Mouse (Mus musculus): Measurements from ENCODE around the gene Ireb2. TPM values are rescaled to one million over a fixed set of nuclear protein-coding genes. Genes with fewer than 3 reads are reported as not detected.
"Not testable (repeated sequence)": the region's sequence is repeated elsewhere in the genome, so short reads cannot be mapped to it uniquely, and the experiment has no call there.

Gene Ireb2
- polyA plus RNA-seq, 1 experiment from 2014 or later = 8.9 TPM

DNA sequence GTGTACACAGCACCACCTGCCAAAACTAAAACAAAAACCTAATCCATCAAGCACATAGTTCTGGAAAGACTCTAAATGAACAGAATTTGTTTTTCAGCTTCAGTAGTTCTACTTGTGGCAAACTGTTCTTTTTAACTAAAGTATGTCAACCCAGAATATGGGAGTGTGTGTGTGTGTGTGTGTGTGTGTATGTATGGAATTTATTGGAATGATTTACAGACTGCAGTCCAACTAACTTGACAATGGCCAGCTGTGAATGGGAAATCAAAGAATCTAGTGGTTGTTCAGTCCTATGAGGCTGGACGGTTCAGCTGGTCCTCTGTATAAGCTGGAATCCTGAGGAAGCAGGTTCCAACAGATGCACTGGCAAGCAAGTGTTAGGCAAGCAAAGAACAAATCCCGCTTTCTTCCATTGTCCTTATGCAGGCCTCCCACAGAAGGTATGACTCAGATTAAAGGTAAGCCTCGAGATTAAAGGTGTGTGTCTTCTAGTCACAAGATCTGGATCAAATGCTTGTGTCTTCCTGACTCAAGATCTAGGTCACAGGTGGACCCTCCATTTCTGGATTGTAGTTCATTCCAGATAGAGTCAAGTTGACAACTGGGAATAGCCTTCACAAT, 18.9 kb upstream of the Ireb2 start:
- Histone ChIP-seq H3K9me3 (replicated peaks) (no peaks in the 10 kb centered on the region), H3K27me3 (no peaks in the 10 kb centered on the region), H3K36me3 (no peaks in the 10 kb centered on the region), H3K4me1 (replicated peaks) (no peaks in the 10 kb centered on the region), H3K4me3 (replicated peaks) (no peak overlapping the region), H3K9ac (no peak overlapping the region), H3K4me2 (no peak overlapping the region), H3K27ac (no peak overlapping the region)
- DNase-seq = no peak
- WGBS (ENCODE audit: insufficient replicate concordance) = 56% methylated on average over 3 of the region's 3 CpGs
- no peak for ATAC-seq (ENCODE audit: low read depth)

- DNase-seq (no peak), ATAC-seq (ENCODE audit: low read depth) (no peak)
- Histone ChIP-seq H3K36me3 (no peaks in the 10 kb centered on the region), H3K9me3 (replicated peaks) (no peaks in the 10 kb centered on the region), H3K4me3 (replicated peaks) (no peak overlapping the region), H3K9ac (no peak overlapping the region), H3K4me1 (replicated peaks) (no peaks in the 10 kb centered on the region), H3K27ac (no peak overlapping the region), H3K27me3 (no peaks in the 10 kb centered on the region), H3K4me2 (no peak overlapping the region)
Measured at GRCm38 (mm10) chr9:54848203-54848602, 15.4 kb upstream of the Ireb2 start.

DNA sequence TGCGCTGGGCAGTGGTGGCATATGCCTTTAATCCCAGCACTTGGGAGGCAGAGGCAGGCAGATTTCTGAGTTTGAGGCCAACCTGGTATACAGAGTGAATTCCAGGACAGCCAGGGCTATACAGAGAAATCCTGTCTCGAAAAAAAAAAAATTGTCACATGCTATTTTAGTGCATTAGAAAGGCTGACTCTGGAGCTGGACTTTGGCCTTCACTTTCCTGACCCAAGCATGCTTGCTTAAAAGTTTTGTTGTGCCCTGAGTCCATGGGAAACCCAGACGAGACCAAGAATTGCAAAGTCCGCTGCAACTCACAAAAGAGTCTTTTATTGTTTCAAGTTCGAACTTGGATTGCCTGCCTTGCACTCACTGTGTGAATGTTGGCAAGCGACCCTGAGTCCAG, 10.6 kb upstream of the Ireb2 start:
- not testable (repeated sequence) for H3K4me1 ChIP-seq (replicated peaks); H3K4me3 ChIP-seq (replicated peaks); H3K27me3 ChIP-seq; H3K9me3 ChIP-seq (replicated peaks); DNase-seq; H3K4me2 ChIP-seq; H3K9ac ChIP-seq; H3K36me3 ChIP-seq; H3K27ac ChIP-seq; ATAC-seq (ENCODE audit: low read depth)
- WGBS (ENCODE audit: insufficient replicate concordance) = 61% methylated on average over 6 of the region's 6 CpGs

DNA sequence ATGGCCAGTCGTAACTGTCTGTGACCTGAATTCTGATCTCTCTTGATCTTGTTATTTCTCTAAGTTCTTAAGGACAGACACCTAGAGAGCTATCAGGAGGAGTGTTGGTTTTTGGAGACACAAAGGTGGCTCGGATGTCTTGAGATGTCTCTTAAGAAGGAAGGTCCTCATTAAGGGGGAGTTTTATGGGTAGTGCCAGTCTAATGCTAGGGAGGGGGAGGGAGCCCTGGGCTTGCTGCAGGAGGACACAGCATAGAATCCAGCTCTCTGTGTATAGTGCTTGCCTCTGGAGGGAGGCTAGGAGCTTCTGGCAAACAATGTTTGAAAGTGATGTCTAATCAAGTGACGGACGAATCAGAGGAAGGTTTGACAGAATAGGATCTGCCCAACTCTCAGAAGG, 10.0 kb upstream of the Ireb2 start:
- ATAC-seq (ENCODE audit: low read depth) = no peak
- H3K4me3 ChIP-seq (replicated peaks) = no peak overlapping the region
- H3K27me3 ChIP-seq = no peaks in the 10 kb centered on the region
- H3K4me1 ChIP-seq (replicated peaks) = no peaks in the 10 kb centered on the region
- no peak overlapping the region for H3K4me2 ChIP-seq
- H3K36me3 ChIP-seq = no peaks in the 10 kb centered on the region
- DNase-seq = no peak
- 54% methylated on average over 4 of the region's 4 CpGs for WGBS (ENCODE audit: insufficient replicate concordance)
- no peaks in the 10 kb centered on the region for H3K9me3 ChIP-seq (replicated peaks)
- no peak overlapping the region for H3K9ac ChIP-seq
- no peak overlapping the region for H3K27ac ChIP-seq

GRCm38 (mm10) chr9:54855638-54856037, 8.0 kb upstream of the Ireb2 start:
- Histone ChIP-seq H3K27me3 (no peaks in the 10 kb centered on the region), H3K9ac (no peak overlapping the region), H3K36me3 (no peaks in the 10 kb centered on the region), H3K4me1 (replicated peaks) (no peaks in the 10 kb centered on the region), H3K9me3 (replicated peaks) (no peaks in the 10 kb centered on the region), H3K27ac (no peak overlapping the region), H3K4me2 (no peak overlapping the region), H3K4me3 (replicated peaks) (no peak overlapping the region)
- DNase-seq = no peak
- 17% methylated on average over 6 of the region's 6 CpGs for WGBS (ENCODE audit: insufficient replicate concordance)
- ATAC-seq (ENCODE audit: low read depth) = no peak

- H3K27ac ChIP-seq = no peak overlapping the region
- H3K9ac ChIP-seq = no peak overlapping the region
- H3K4me3 ChIP-seq (replicated peaks) = no peak overlapping the region
- ATAC-seq (ENCODE audit: low read depth) (no peak), DNase-seq (no peak)
- no peaks in the 10 kb centered on the region for H3K4me1 ChIP-seq (replicated peaks)
- no peak overlapping the region for H3K4me2 ChIP-seq
- no peaks in the 10 kb centered on the region for H3K36me3 ChIP-seq
- no peaks in the 10 kb centered on the region for H3K9me3 ChIP-seq (replicated peaks)
- no peaks in the 10 kb centered on the region for H3K27me3 ChIP-seq
- 68% methylated on average over 6 of the region's 6 CpGs for WGBS (ENCODE audit: insufficient replicate concordance)
Measured at GRCm38 (mm10) chr9:54856121-54856520, 7.5 kb upstream of the Ireb2 start.

- Histone ChIP-seq H3K9me3 (replicated peaks) (no peaks in the 10 kb centered on the region), H3K36me3 (no peaks in the 10 kb centered on the region), H3K27ac (no peak overlapping the region), H3K4me2 (no peak overlapping the region), H3K9ac (no peak overlapping the region), H3K4me1 (replicated peaks) (peaks cover 1% of the 10 kb centered on the region), H3K27me3 (no peaks in the 10 kb centered on the region), H3K4me3 (replicated peaks) (no peak overlapping the region)
- ATAC-seq (ENCODE audit: low read depth) (no peak), DNase-seq (no peak)
- WGBS (ENCODE audit: insufficient replicate concordance) = 22% methylated on average over 3 of the region's 3 CpGs
Measured at GRCm38 (mm10) chr9:54857474-54857873, 6.1 kb upstream of the Ireb2 start.

- Histone ChIP-seq H3K27me3 (no peaks in the 10 kb centered on the region), H3K36me3 (peaks cover 4% of the 10 kb centered on the region; the same call in 1 of the 2 replicates), H3K4me3 (replicated peaks) (no peak overlapping the region), H3K9me3 (replicated peaks) (no peaks in the 10 kb centered on the region), H3K4me2 (no peak overlapping the region), H3K9ac (no peak overlapping the region), H3K27ac (no peak overlapping the region), H3K4me1 (replicated peaks) (peaks cover 21% of the 10 kb centered on the region)
- WGBS (ENCODE audit: insufficient replicate concordance) = 72% methylated on average over 7 of the region's 7 CpGs
- ATAC-seq (ENCODE audit: low read depth) (no peak), DNase-seq (no peak)
Measured at GRCm38 (mm10) chr9:54860526-54860925, 3.1 kb upstream of the Ireb2 start.

- H3K9ac ChIP-seq = no peak overlapping the region
- peaks cover 67% of the 10 kb centered on the region for H3K36me3 ChIP-seq
- no peaks in the 10 kb centered on the region for H3K9me3 ChIP-seq (replicated peaks)
- H3K27me3 ChIP-seq = no peaks in the 10 kb centered on the region
- H3K4me1 ChIP-seq (replicated peaks) = no peaks in the 10 kb centered on the region
- no peak overlapping the region for H3K4me3 ChIP-seq (replicated peaks)
- DNase-seq (no peak), ATAC-seq (ENCODE audit: low read depth) (no peak)
- WGBS (ENCODE audit: insufficient replicate concordance) = 79% methylated on average over 1 of the region's 1 CpGs
- H3K27ac ChIP-seq = no peak overlapping the region
- no peak overlapping the region for H3K4me2 ChIP-seq
Measured at GRCm38 (mm10) chr9:54878759-54879158, 15.2 kb downstream of the Ireb2 start.

GRCm38 (mm10) chr9:54892111-54892510, 28.5 kb downstream of the Ireb2 start:
- ATAC-seq (ENCODE audit: low read depth) (no peak), DNase-seq (no peak)
- Histone ChIP-seq H3K27ac (no peak overlapping the region), H3K9ac (no peak overlapping the region), H3K4me3 (replicated peaks) (no peak overlapping the region), H3K4me1 (replicated peaks) (no peaks in the 10 kb centered on the region), H3K9me3 (replicated peaks) (no peaks in the 10 kb centered on the region), H3K4me2 (no peak overlapping the region), H3K36me3 (peaks cover 60% of the 10 kb centered on the region), H3K27me3 (no peaks in the 10 kb centered on the region)
- 82% methylated on average over 4 of the region's 4 CpGs for WGBS (ENCODE audit: insufficient replicate concordance)

DNA sequence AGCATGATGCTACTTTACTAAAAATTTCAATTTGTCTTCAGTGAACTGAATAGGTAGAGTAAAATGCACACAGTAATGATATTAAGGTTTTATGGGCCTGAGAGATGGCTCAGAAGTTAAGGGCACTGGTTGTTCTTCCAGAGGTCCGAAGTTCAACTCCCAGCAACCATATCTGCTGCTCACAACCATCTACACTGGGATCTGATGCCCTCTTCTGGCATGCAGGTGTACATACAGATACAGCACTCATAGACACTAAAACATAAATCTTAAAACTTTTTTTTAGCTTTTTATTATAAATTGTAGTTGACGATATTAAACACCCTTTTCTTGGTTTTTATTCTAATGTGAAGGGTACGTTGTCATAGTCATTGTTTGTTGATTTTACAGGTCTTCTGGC, 33.5 kb downstream of the Ireb2 start:
- H3K36me3 ChIP-seq = peaks cover 67% of the 10 kb centered on the region
- no peaks in the 10 kb centered on the region for H3K4me1 ChIP-seq (replicated peaks)
- DNase-seq = no peak
- H3K9me3 ChIP-seq (replicated peaks) = no peaks in the 10 kb centered on the region
- H3K9ac ChIP-seq = no peak overlapping the region
- H3K27ac ChIP-seq = no peak overlapping the region
- no peak overlapping the region for H3K4me2 ChIP-seq
- no peak overlapping the region for H3K4me3 ChIP-seq (replicated peaks)
- H3K27me3 ChIP-seq = no peaks in the 10 kb centered on the region
- 77% methylated on average over 3 of the region's 3 CpGs for WGBS (ENCODE audit: insufficient replicate concordance)
- ATAC-seq (ENCODE audit: low read depth) = no peak

GRCm38 (mm10) chr9:54909446-54909845, 45.9 kb downstream of the Ireb2 start:
- no peaks in the 10 kb centered on the region for H3K4me1 ChIP-seq (replicated peaks)
- H3K9me3 ChIP-seq (replicated peaks) = no peaks in the 10 kb centered on the region
- H3K9ac ChIP-seq = no peak overlapping the region
- no peak for ATAC-seq (ENCODE audit: low read depth)
- no peak for DNase-seq
- no peak overlapping the region for H3K4me3 ChIP-seq (replicated peaks)
- whole genome bisulfite sequencing (ENCODE audit: insufficient replicate concordance) = 78% methylated on average over 5 of the region's 5 CpGs
- H3K4me2 ChIP-seq = no peak overlapping the region
- no peak overlapping the region for H3K27ac ChIP-seq
- no peaks in the 10 kb centered on the region for H3K27me3 ChIP-seq
- H3K36me3 ChIP-seq = peaks cover 50% of the 10 kb centered on the region
